Mouse (Mus musculus): ENCODE data around the gene Pknox2.

The Pknox2 gene

GRCm38 (mm10) chr9:36990626-36991368 lies 156.4 kb downstream of the Pknox2 start:
- DNase-seq (ENCODE audit: extremely low spot score): no peak

- no peak for DNase-seq (ENCODE audit: extremely low spot score)
These were observed 157.2 kb downstream of the Pknox2 start for GRCm38 (mm10) chr9:36989991-36990390.

- DNase-seq (ENCODE audit: extremely low spot score): no peak
These were observed 162.0 kb downstream of the Pknox2 start for GRCm38 (mm10) chr9:36985233-36985632.

GRCm38 (mm10) chr9:36976596-36977362 lies 170.4 kb downstream of the Pknox2 start:
- DNase-seq (ENCODE audit: extremely low spot score): peak; percentile 46

GRCm38 (mm10) chr9:36973486-36974227 lies 173.6 kb downstream of the Pknox2 start:
- no peak for DNase-seq (ENCODE audit: extremely low spot score)

GRCm38 (mm10) chr9:36972089-36972488 lies 175.1 kb downstream of the Pknox2 start:
- peak; percentile 39 for DNase-seq (ENCODE audit: extremely low spot score)

GRCm38 (mm10) chr9:36971066-36971465 lies 176.1 kb downstream of the Pknox2 start:
- DNase-seq (ENCODE audit: extremely low spot score): no peak

- DNase-seq (ENCODE audit: extremely low spot score): peak; percentile 85
These were observed 176.6 kb downstream of the Pknox2 start for GRCm38 (mm10) chr9:36970651-36971050.

GRCm38 (mm10) chr9:36969131-36969530 lies 178.1 kb downstream of the Pknox2 start:
- DNase-seq (ENCODE audit: extremely low spot score): no peak

- DNase-seq (ENCODE audit: extremely low spot score): peak; percentile 70
These were observed 178.5 kb downstream of the Pknox2 start for GRCm38 (mm10) chr9:36968713-36969112.

- DNase-seq (ENCODE audit: extremely low spot score): no peak
These were observed 179.0 kb downstream of the Pknox2 start for GRCm38 (mm10) chr9:36968236-36968635.

- peak; percentile 56 for DNase-seq (ENCODE audit: extremely low spot score)
These were observed 181.5 kb downstream of the Pknox2 start for GRCm38 (mm10) chr9:36965720-36966119.

- DNase-seq (ENCODE audit: extremely low spot score): peak; percentile 57
These were observed 183.0 kb downstream of the Pknox2 start for GRCm38 (mm10) chr9:36964230-36964629.

GRCm38 (mm10) chr9:36963512-36963911 lies 183.7 kb downstream of the Pknox2 start:
- DNase-seq (ENCODE audit: extremely low spot score): no peak

GRCm38 (mm10) chr9:36961874-36962273 lies 185.3 kb downstream of the Pknox2 start:
- DNase-seq (ENCODE audit: extremely low spot score): no peak

GRCm38 (mm10) chr9:36961153-36961552 lies 186.1 kb downstream of the Pknox2 start:
- no peak for DNase-seq (ENCODE audit: extremely low spot score)

GRCm38 (mm10) chr9:36951133-36951484 lies 196.1 kb downstream of the Pknox2 start:
- no peak for DNase-seq (ENCODE audit: extremely low spot score)

GRCm38 (mm10) chr9:36950271-36951132 lies 196.7 kb downstream of the Pknox2 start:
- DNase-seq (ENCODE audit: extremely low spot score): peak; percentile 32

GRCm38 (mm10) chr9:36948181-36948580 lies 199.0 kb downstream of the Pknox2 start:
- DNase-seq (ENCODE audit: extremely low spot score): no peak

GRCm38 (mm10) chr9:36947056-36947694 lies 200.0 kb downstream of the Pknox2 start:
- no peak for DNase-seq (ENCODE audit: extremely low spot score)

- DNase-seq (ENCODE audit: extremely low spot score): no peak
These were observed 202.4 kb downstream of the Pknox2 start for GRCm38 (mm10) chr9:36944843-36945242.

All from embryo, embryonic 9.5 days (tissue).